Mouse (Mus musculus) CH12.LX (cell line): Measurements from ENCODE around the gene Ube2s. TPM values are rescaled to one million over a fixed set of nuclear protein-coding genes. Genes with fewer than 3 reads are reported as not detected.

Experiments used
- DNase-seq: peaks from one replicate; pipeline ENCODE4 v3.0.0-alpha.2; 2013; ENCODE audit errors: extremely low read depth
- H3K27ac ChIP-seq: 2 replicates; pipeline ENCODE4 v1.5.1; 2012; ENCODE audit warnings: low read depth, mild to moderate bottlenecking, control low read depth, moderate library complexity; ENCODE audit not compliant: insufficient read depth
- H3K27me3 ChIP-seq: replicated peaks from 2 replicates; pipeline ENCODE3; 2012; ENCODE audit warnings: inconsistent platforms
- H3K36me3 ChIP-seq, 2 experiments: replicated peaks in 1 of 2; 2 replicates each; pipeline versions ENCODE3 to v1.6.1; 2012; ENCODE audit warnings: inconsistent platforms in 1 of 2, low read length in 1 of 2, mild to moderate bottlenecking in 1 of 2, mixed read lengths in 1 of 2, moderate library complexity in 1 of 2; ENCODE audit not compliant: control insufficient read depth in 1 of 2, insufficient read depth in 1 of 2
- H3K4me1 ChIP-seq, 2 experiments: 2 replicates each; pipeline ENCODE4 v1.6.1; 2012; ENCODE audit warnings: inconsistent platforms in 1 of 2, moderate library complexity in 1 of 2; ENCODE audit not compliant: insufficient read depth in 2 of 2, control insufficient read depth in 1 of 2
- H3K4me2 ChIP-seq: 2 replicates; pipeline ENCODE4 v1.6.1; 2012; ENCODE audit warnings: low read depth, mild to moderate bottlenecking, control low read depth; ENCODE audit not compliant: poor library complexity, insufficient read depth, severe bottlenecking
- H3K4me3 ChIP-seq, 3 experiments: fragments of 150-350 bp in 1 of 3; sonication (generic) in 1 of 3; replicated peaks in 1 of 3; 2 replicates each; pipeline versions ENCODE3 to v1.5.1; 2011 to 2012; ENCODE audit warnings: low read depth in 2 of 3, low read length in 2 of 3, mild to moderate bottlenecking in 2 of 3, moderate library complexity in 2 of 3, control low read depth in 1 of 3, improper control_type of control experiment in 1 of 3, inconsistent platforms in 1 of 3, mixed read lengths in 1 of 3; ENCODE audit not compliant: poor library complexity in 1 of 3
- H3K79me2 ChIP-seq: replicated peaks from 2 replicates; pipeline ENCODE4 v1.6.1; 2012; ENCODE audit warnings: mild to moderate bottlenecking, moderate library complexity; ENCODE audit not compliant: control insufficient read depth, poor library complexity, insufficient read depth, severe bottlenecking; ENCODE audit errors: extremely low read depth
- H3K9ac ChIP-seq: 2 replicates; pipeline ENCODE4 v1.6.1; 2012; ENCODE audit warnings: low read depth, mild to moderate bottlenecking, control low read depth, moderate library complexity; ENCODE audit not compliant: insufficient read depth
- H3K9me3 ChIP-seq: replicated peaks from 2 replicates; pipeline ENCODE3; 2012; ENCODE audit warnings: low read length, inconsistent platforms, mixed read lengths
- BHLHE40 ChIP-seq: IDR thresholded peaks from 2 replicates; pipeline ENCODE4 v1.6.1; 2011; ENCODE audit warnings: mild to moderate bottlenecking, low read depth, low read length, improper control_type of control experiment
- CHD2 ChIP-seq: IDR thresholded peaks from 2 replicates; pipeline ENCODE4 v1.6.1; 2011; ENCODE audit warnings: low read length, improper control_type of control experiment
- E2F4 ChIP-seq: IDR thresholded peaks from 2 replicates; pipeline ENCODE4 v1.6.1; 2011; ENCODE audit warnings: low read depth, low read length, improper control_type of control experiment; ENCODE audit not compliant: insufficient replicate concordance
- ETS1 ChIP-seq: conservative IDR thresholded peaks from 2 replicates; pipeline ENCODE4 v1.6.1; 2012; ENCODE audit warnings: low read depth, mild to moderate bottlenecking, inconsistent platforms, low read length, improper control_type of control experiment, moderate library complexity
- IRF4 ChIP-seq: IDR thresholded peaks from 2 replicates; pipeline ENCODE4 v1.6.1; 2014; ENCODE audit warnings: low read depth, mild to moderate bottlenecking, inconsistent platforms, low read length, improper control_type of control experiment
- JUN ChIP-seq: IDR thresholded peaks from 2 replicates; pipeline ENCODE4 v1.6.1; 2011; ENCODE audit warnings: low read depth, mild to moderate bottlenecking, low read length, improper control_type of control experiment, moderate library complexity; ENCODE audit not compliant: insufficient read depth
- KAT2A ChIP-seq: IDR thresholded peaks from 2 replicates; pipeline ENCODE4 v1.6.1; 2012; ENCODE audit warnings: low read length, improper control_type of control experiment, inconsistent platforms; ENCODE audit not compliant: insufficient replicate concordance
- MAFK ChIP-seq: IDR thresholded peaks from 2 replicates; pipeline ENCODE4 v1.6.1; 2011; ENCODE audit warnings: low read length, improper control_type of control experiment; ENCODE audit not compliant: insufficient replicate concordance
- MAX ChIP-seq: IDR thresholded peaks from 2 replicates; pipeline ENCODE4 v1.6.1; 2011; ENCODE audit warnings: low read length, improper control_type of control experiment
- MAZ ChIP-seq: IDR thresholded peaks from 2 replicates; pipeline ENCODE4 v1.6.1; 2012; ENCODE audit warnings: low read depth, mild to moderate bottlenecking, inconsistent platforms, low read length, improper control_type of control experiment, moderate library complexity
- MYC ChIP-seq: IDR thresholded peaks from 2 replicates; pipeline ENCODE4 v1.6.1; 2011; ENCODE audit warnings: low read depth, mild to moderate bottlenecking, improper control_type of control experiment, low read length
- PAX5 ChIP-seq: IDR thresholded peaks from 2 replicates; pipeline ENCODE4 v1.6.1; 2012; ENCODE audit warnings: low read length, inconsistent platforms, mixed read lengths
- POLR2A ChIP-seq: IDR thresholded peaks from 2 replicates; pipeline ENCODE4 v1.6.1; 2011; ENCODE audit warnings: low read depth, mild to moderate bottlenecking, improper control_type of control experiment, low read length
- POLR2AphosphoS2 ChIP-seq: IDR thresholded peaks from 2 replicates; pipeline ENCODE4 v1.6.1; 2011; ENCODE audit warnings: low read depth, low read length, improper control_type of control experiment
- TCF12 ChIP-seq: IDR thresholded peaks from 2 replicates; pipeline ENCODE4 v1.6.1; 2014; ENCODE audit warnings: low read depth, mild to moderate bottlenecking, inconsistent platforms, low read length, improper control_type of control experiment
- USF1 ChIP-seq: IDR thresholded peaks from 2 replicates; pipeline ENCODE4 v1.6.1; 2014; ENCODE audit warnings: low read depth, mild to moderate bottlenecking, inconsistent platforms, low read length, improper control_type of control experiment
- USF2 ChIP-seq: conservative IDR thresholded peaks from 2 replicates; pipeline ENCODE4 v1.6.1; 2011; ENCODE audit warnings: low read depth, low read length, improper control_type of control experiment
- ZC3H11A ChIP-seq: IDR thresholded peaks from 2 replicates; pipeline ENCODE4 v1.6.1; 2012; ENCODE audit warnings: low read depth, mild to moderate bottlenecking, inconsistent platforms, low read length, improper control_type of control experiment
- ZKSCAN1 ChIP-seq: IDR thresholded peaks from 2 replicates; pipeline ENCODE4 v1.6.1; 2012; ENCODE audit warnings: low read depth, inconsistent platforms, low read length, improper control_type of control experiment, borderline replicate concordance
- ZMIZ1 ChIP-seq: IDR thresholded peaks from 2 replicates; pipeline ENCODE4 v1.6.1; 2012; ENCODE audit warnings: low read depth, mild to moderate bottlenecking, inconsistent platforms, low read length, improper control_type of control experiment
- ZNF384 ChIP-seq: IDR thresholded peaks from 2 replicates; pipeline ENCODE4 v1.6.1; 2012; ENCODE audit warnings: low read depth, low read length, improper control_type of control experiment, inconsistent platforms
- dilution Hi-C: fragments of 300-500 bp; cut with MboI; formaldehyde crosslinking; loops from 2 replicates; pipeline ENCODE4 v1.14.3; 2020; ENCODE audit warnings: low sequenced_read_pairs; ENCODE audit not compliant: extremely low pct_unique_long_range_greater_than_20kb, extremely low pct_ligation_motif_present
- in situ Hi-C: fragments of 300-500 bp; cut with MboI; formaldehyde crosslinking; loops from 3 replicates; pipeline ENCODE4 v1.14.3; 2019; ENCODE audit warnings: low sequenced_read_pairs, low pct_ligation_motif_present, low pct_unique_long_range_greater_than_20kb, mixed read lengths
- polyA plus RNA-seq: library from polyadenylated mRNA; unstranded; fragments of >175 nt; gene quantifications from 2 replicates; pipeline ENCODE4 v1.2.1, GENCODE M21; 2012; ENCODE audit warnings: low read depth; ENCODE audit not compliant: insufficient read length
- total RNA-seq, 2 experiments: library from RNA; depleted of rRNA; stranded (reverse); fragments of 300-350 nt in 1 of 2; fragments of >200 nt in 1 of 2; gene quantifications; 2 replicates each; pipeline ENCODE4 v1.2.3; 2012 to 2014

Ube2s gene
- total and polyA plus RNA-seq, 3 experiments = 238 to 825 (median 392) TPM

DNA sequence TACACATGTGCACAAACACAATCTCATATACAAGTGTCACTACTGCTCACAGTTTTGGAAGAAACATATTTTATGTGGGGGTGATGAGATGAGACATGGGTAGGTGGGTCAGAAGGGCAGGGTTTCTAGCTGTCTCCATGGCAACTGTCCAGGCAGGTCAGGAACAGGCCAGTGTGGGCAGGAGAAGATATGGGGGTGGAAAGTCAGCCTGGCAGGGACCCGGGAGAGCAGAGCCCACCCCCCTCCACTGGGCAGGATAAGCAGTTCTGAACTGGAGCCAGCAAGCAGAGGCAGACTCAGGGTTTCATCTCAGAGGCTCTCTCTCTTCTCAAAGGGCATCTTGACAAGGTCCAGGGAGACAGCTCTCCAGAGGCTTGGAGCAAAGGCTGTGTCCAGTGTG lies 25.2 kb upstream of the Ube2s start:
- H3K27ac ChIP-seq = no peak overlapping the region
- H3K4me1 ChIP-seq = peaks cover 4 to 5% of the 10 kb centered on the region in 2 experiments
- H3K36me3 ChIP-seq = no peaks in the 10 kb centered on the region
- H3K9me3 ChIP-seq = no peaks in the 10 kb centered on the region
- no peak overlapping the region for H3K4me2 ChIP-seq
- TF ChIP-seq USF2 (no peak), KAT2A (no peak), POLR2AphosphoS2 (no peak), ZKSCAN1 (no peak), MAX (no peak), IRF4 (no peak), ZC3H11A (no peak), TCF12 (no peak), E2F4 (no peak), USF1 (no peak), MAFK (no peak), ZMIZ1 (no peak), MAZ (no peak), ZNF384 (no peak)
- TF ChIP-seq, all 38 proteins: peak for 0
- DNase-seq = no peak
- Histone ChIP-seq H3K9ac (no peak overlapping the region), H3K79me2 (no peaks in the 10 kb centered on the region), H3K27me3 (peaks cover 81% of the 10 kb centered on the region), H3K4me3 (no peak overlapping the region)
- dilution Hi-C loops (no loop called here), in situ Hi-C loops (no loop called here)

DNA sequence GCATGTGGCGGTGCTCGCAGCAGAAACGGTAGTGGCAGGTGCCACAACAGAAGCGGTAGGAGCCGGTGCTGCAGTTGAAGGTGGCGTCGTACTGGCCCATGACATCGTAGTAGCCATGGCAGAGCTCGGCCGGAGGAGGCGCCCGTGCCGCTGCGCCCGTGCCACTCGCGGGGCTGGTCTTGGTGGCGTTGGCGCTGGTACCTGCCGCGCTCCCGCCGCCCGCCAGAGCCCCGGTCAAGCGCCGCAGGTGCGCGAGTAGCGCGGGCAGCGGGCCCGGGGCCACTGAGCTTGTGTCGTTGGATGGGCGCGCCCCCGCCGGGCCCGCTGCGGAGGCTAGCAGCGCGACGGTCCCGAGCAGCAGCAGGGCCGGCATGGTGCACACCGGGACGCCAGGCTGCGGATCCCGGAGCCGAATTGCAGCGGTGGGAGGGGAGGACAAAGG lies 24.0 kb upstream of the Ube2s start:
- no peaks in the 10 kb centered on the region for H3K36me3 ChIP-seq
- H3K9ac ChIP-seq = no peak overlapping the region
- dilution Hi-C loops (no loop called here), in situ Hi-C loops (no loop called here)
- H3K4me3 ChIP-seq = no peak overlapping the region
- no peak for DNase-seq
- H3K4me1 ChIP-seq = no peaks in the 10 kb centered on the region
- no peaks in the 10 kb centered on the region for H3K79me2 ChIP-seq
- TF ChIP-seq CHD2 = no peak
- TF ChIP-seq MYC = no peak
- TF ChIP-seq ZMIZ1 = no peak
- TF ChIP-seq POLR2A = no peak
- TF ChIP-seq USF2 = no peak
- no peak for TF ChIP-seq ETS1
- no peak for TF ChIP-seq PAX5
- no peak for TF ChIP-seq BHLHE40
- no peak for TF ChIP-seq E2F4
- no peak for TF ChIP-seq MAZ
- TF ChIP-seq TCF12 = no peak
- TF ChIP-seq JUN = no peak
- TF ChIP-seq ZC3H11A = no peak
- no peak overlapping the region for H3K27ac ChIP-seq
- H3K27me3 ChIP-seq = peaks cover 81% of the 10 kb centered on the region
- no peak overlapping the region for H3K4me2 ChIP-seq
- no peaks in the 10 kb centered on the region for H3K9me3 ChIP-seq
